Mouse (Mus musculus) midbrain, postnatal 0 days (tissue): ENCODE data around the gene Zyg11b. TPM values are rescaled to one million over a fixed set of nuclear protein-coding genes. Genes with fewer than 3 reads are reported as not detected.
A peak's percentile ranks its signal among the peaks of the same experiment; 100 is the strongest.

Experiments used
- ATAC-seq: fragments of 200-750 bp; cut with Nextera tagmentation; 2 replicates; pipeline ENCODE4 v1.8.0; 2017; ENCODE audit warnings: moderate number of reproducible peaks, mild to moderate bottlenecking, moderate TSS enrichment, moderate library complexity; ENCODE audit not compliant: low FRiP score
- DNase-seq: peaks from one replicate; pipeline ENCODE4 v3.0.0-alpha.2; 2015; ENCODE audit warnings: low spot score
- H3K27ac ChIP-seq: fragments of 300-500 bp; sonication (generic); 2 replicates; pipeline ENCODE4 v1.5.1; 2014; ENCODE audit warnings: low read depth, mild to moderate bottlenecking, low read length, mixed read lengths
- H3K27me3 ChIP-seq: fragments of 300-500 bp; sonication (generic); 2 replicates; pipeline ENCODE4 v1.6.1; 2014; ENCODE audit warnings: low read length, control low read depth, mixed read lengths; ENCODE audit not compliant: insufficient read depth
- H3K36me3 ChIP-seq: fragments of 300-500 bp; sonication (generic); 2 replicates; pipeline ENCODE4 v1.6.1; 2014; ENCODE audit warnings: low read length, control low read depth, mixed read lengths; ENCODE audit not compliant: insufficient read depth
- H3K4me1 ChIP-seq: fragments of 300-500 bp; sonication (generic); 2 replicates; pipeline ENCODE4 v1.6.1; 2014; ENCODE audit warnings: mild to moderate bottlenecking, control low read depth, antibody characterized with exemption, low read length, mixed read lengths; ENCODE audit not compliant: insufficient read depth
- H3K4me2 ChIP-seq: fragments of 300-500 bp; sonication (generic); 2 replicates; pipeline ENCODE4 v1.6.1; 2014; ENCODE audit warnings: low read depth, mild to moderate bottlenecking, low read length, mixed read lengths; ENCODE audit not compliant: poor library complexity, severe bottlenecking
- H3K4me3 ChIP-seq: fragments of 300-500 bp; sonication (generic); 2 replicates; pipeline ENCODE4 v1.5.1; 2014; ENCODE audit warnings: low read depth, mild to moderate bottlenecking, low read length, moderate library complexity
- H3K9ac ChIP-seq: fragments of 300-500 bp; sonication (generic); replicated peaks from 2 replicates; pipeline ENCODE4 v1.6.1; 2014; ENCODE audit warnings: mild to moderate bottlenecking, low read length, moderate library complexity, mixed read lengths; ENCODE audit not compliant: poor library complexity, severe bottlenecking
- H3K9me3 ChIP-seq: fragments of 300-500 bp; sonication (generic); 2 replicates; pipeline ENCODE4 v1.6.1; 2016; ENCODE audit warnings: low read length, control low read depth
- CTCF ChIP-seq: IDR thresholded peaks from 2 replicates; pipeline ENCODE4 v1.5.1; 2016; ENCODE audit warnings: antibody characterized with exemption, mild to moderate bottlenecking
- WGBS: fragments of 180-500 bp; shearing (Covaris S2); extraction: QIAGEN DNeasy Blood & Tissue Kit; methylation state at CpG from one replicate; pipeline ENCODE4 v1.1.7; 2014; 5-methylcytosine and 5-hydroxymethylcytosine counted together
- polyA plus RNA-seq: library from polyadenylated mRNA; unstranded; fragments of >200 nt; fragmentation: Nextera tagmentation; extraction: Ambion mirVana; gene quantifications from 2 replicates; pipeline ENCODE4 v1.2.1, GENCODE M21; 2015
- total RNA-seq: library from RNA; depleted of rRNA; stranded (reverse); fragments of >200 nt; gene quantifications from 2 replicates; pipeline ENCODE4 v1.2.3, GENCODE M21; 2014

The Zyg11b gene
- total and polyA plus RNA-seq, 2 experiments from 2014 or later: 26.0 to 131 TPM

DNA sequence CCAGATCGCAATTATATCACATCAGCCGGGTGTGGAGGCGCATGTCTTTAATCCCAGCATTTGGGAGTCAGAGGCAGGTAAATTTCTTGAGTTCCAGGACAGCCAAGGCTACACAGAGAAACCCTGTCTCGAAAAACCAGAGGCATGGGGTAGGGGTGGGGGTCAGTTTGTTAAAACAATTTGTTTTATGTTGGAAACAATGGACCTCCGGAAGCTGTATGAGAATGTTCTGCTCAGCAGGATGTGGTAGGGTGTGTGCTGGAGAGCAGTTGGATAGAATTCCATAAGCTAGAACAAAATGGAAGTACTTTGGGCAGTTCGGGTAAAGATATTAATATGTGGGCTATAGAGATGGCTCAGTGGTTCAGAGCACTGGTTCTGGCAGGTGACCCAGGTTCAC is 34.5 kb upstream of the Zyg11b start:
- WGBS: 87% methylated on average over 6 of the region's 6 CpGs

DNA sequence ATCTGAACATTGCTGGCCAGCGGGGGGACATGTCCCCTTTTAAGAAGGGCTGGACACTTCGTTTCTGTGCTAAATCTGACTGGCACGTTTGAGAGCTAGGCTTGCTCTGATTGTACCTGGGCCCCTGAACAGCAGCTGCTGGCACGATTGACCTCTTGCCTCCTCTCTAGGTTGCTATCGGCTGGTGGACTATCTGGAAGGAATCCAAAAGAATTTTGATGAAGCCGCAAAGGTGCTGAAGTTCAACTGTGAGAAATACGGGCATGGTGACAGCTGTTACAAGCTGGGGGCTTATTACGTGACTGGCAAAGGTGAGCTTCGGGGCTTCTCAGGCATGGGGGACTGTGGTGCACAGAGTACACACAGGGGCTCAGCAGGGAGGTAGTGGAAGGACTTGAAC is 31.1 kb upstream of the Zyg11b start:
- Histone ChIP-seq H3K27ac (no peak overlapping the region), H3K27me3 (no peaks in the 10 kb centered on the region), H3K9me3 (no peaks in the 10 kb centered on the region), H3K4me3 (no peak overlapping the region), H3K36me3 (peaks cover 15% of the 10 kb centered on the region), H3K9ac (no peak overlapping the region), H3K4me1 (no peaks in the 10 kb centered on the region), H3K4me2 (no peak overlapping the region)
- no peak for DNase-seq
- TF ChIP-seq CTCF: no peak
- no peak for ATAC-seq
- WGBS: 87% methylated on average over 9 of the region's 9 CpGs

More for the DNA sequence above, 34.5 kb upstream of the Zyg11b start:
- Histone ChIP-seq H3K27me3 (no peaks in the 10 kb centered on the region), H3K27ac (no peak overlapping the region), H3K4me1 (no peaks in the 10 kb centered on the region), H3K9me3 (no peaks in the 10 kb centered on the region), H3K36me3 (peaks cover 31% of the 10 kb centered on the region), H3K4me3 (no peak overlapping the region), H3K4me2 (no peak overlapping the region), H3K9ac (no peak overlapping the region)
- DNase-seq: no peak
- no peak for TF ChIP-seq CTCF
- ATAC-seq: no peak

DNA sequence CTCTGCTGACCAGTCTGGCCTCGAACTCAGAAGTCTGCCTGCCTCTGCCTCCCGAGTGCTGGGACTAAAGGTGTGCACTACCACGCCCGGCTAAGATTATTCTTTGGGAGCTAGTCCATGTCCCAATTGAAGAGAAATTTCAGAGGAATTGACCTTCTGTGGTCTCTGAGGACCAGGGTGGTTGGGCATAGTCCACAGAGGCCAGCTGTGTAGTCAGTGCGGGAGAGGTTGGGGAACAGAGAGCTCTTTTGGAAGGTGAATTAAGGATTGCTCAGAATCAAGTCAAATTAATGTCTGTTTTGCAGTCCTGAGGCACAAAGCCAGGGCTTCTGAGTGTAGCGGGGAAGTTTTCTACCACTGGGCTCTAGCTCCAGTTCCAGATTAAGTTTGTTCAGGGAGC is 28.9 kb upstream of the Zyg11b start:
- peaks cover 9% of the 10 kb centered on the region; the same call in 1 of the 2 replicates for H3K36me3 ChIP-seq
- H3K4me1 ChIP-seq: no peaks in the 10 kb centered on the region
- no peak for TF ChIP-seq CTCF
- no peak overlapping the region for H3K27ac ChIP-seq
- H3K9ac ChIP-seq: no peak overlapping the region
- H3K4me2 ChIP-seq: no peak overlapping the region
- no peak for ATAC-seq
- WGBS: 97% methylated on average over 6 of the region's 6 CpGs
- DNase-seq: no peak
- H3K9me3 ChIP-seq: no peaks in the 10 kb centered on the region
- no peaks in the 10 kb centered on the region for H3K27me3 ChIP-seq
- H3K4me3 ChIP-seq: no peak overlapping the region

DNA sequence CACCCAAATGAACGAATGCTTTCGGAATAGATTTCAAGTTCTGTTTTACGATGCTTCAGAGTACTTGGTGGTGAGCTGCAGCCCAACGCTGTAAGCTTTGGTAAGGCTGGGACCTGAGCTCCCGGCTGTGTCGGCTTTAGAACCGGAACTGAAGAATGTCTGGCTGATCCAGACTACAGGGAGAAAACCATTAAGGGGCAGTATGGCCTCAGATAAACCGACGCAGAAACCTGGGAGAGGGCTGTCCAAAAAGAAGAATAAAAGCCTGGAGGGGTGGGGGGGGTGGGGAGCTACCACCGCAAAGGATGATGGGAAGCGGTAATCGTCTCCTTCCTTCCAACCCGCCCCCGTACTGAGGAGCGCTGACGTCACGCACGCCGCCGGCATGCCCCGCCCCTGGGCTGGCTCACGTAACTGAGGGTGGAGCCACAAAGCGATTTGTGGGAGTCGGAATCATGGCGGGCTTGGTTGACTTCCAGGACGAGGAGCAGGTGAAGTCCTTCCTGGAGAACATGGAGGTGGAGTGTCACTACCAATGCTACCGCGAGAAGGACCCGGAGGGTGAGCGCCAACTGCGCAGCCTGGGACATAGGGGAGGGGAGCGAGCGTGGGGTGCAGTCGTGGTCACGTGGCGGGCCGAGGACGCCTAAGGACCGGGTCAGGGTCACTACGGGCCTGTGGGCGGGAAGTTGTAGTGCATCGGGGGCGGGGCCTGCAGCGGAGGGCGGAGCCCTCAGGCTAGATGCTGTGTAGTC is 27.0 kb upstream of the Zyg11b start, which contains the start of gene Coa7:
Gene Coa7 (plus strand): TSS at position 411 of the 755 bp plus-strand sequence.
- no peak for TF ChIP-seq CTCF
- Histone ChIP-seq H3K9ac (peak within 1 kb of the TSS; percentile 69), H3K27ac (peak within 1 kb of the TSS; percentile 93), H3K36me3 (0 out of 2 replicates have a peak, but pooled peaks cover 6% of the 10 kb centered on the region), H3K4me2 (peak within 1 kb of the TSS; percentile 58), H3K9me3 (no peaks in the 10 kb centered on the region), H3K27me3 (no peaks in the 10 kb centered on the region), H3K4me1 (no peaks in the 10 kb centered on the region), H3K4me3 (peak within 1 kb of the TSS; percentile 67)
- DNase-seq (peak; percentile 98), ATAC-seq (peak; percentile 95)
- WGBS: under 1% methylated on average over 44 of the region's 45 CpGs

- Histone ChIP-seq H3K4me2 (peak overlapping the region; percentile 58), H3K9ac (no peak overlapping the region), H3K27ac (peak overlapping the region; percentile 93), H3K4me3 (peak overlapping the region; percentile 67), H3K27me3 (no peaks in the 10 kb centered on the region), H3K9me3 (no peaks in the 10 kb centered on the region), H3K36me3 (0 out of 2 replicates have a peak, but pooled peaks cover 5% of the 10 kb centered on the region), H3K4me1 (no peaks in the 10 kb centered on the region)
- ATAC-seq (no peak), DNase-seq (peak; percentile 75)
- WGBS: 29% methylated on average over 6 of the region's 6 CpGs
- TF ChIP-seq CTCF: peak; percentile 72
These were observed 26.2 kb upstream of the Zyg11b start for GRCm38 (mm10) chr4:108327071-108327579.

DNA sequence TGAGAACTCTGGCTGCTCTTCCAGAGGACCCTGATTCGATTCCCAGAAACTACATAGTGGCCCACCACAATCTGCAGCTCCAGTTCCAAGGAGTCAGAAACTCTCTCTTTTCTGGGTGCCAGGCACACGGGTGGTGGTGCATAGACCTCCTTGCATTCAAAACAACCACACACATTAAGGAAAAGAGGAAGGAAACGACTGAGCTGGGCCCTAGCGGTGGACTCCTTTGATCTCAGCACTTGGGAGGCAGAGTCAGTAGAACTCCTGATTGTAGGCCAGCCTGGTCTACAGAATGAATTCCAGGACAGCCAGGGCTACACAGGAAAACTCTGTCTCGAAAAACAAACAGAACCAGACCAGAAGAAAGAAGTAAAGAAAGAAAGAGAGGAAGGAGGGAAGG is 22.7 kb upstream of the Zyg11b start:
- Histone ChIP-seq H3K4me1 (no peaks in the 10 kb centered on the region), H3K9ac (no peak overlapping the region), H3K4me2 (no peak overlapping the region), H3K27ac (no peak overlapping the region), H3K36me3 (no peaks in the 10 kb centered on the region), H3K27me3 (no peaks in the 10 kb centered on the region), H3K4me3 (no peak overlapping the region), H3K9me3 (no peaks in the 10 kb centered on the region)
- no peak for ATAC-seq
- DNase-seq: no peak
- TF ChIP-seq CTCF: no peak
- 72% methylated on average over 5 of the region's 5 CpGs for WGBS
